Mouse (Mus musculus) adrenal gland, postnatal 10 days (tissue): ENCODE results near the gene Sash1. TPM values are rescaled to one million over a fixed set of nuclear protein-coding genes. Genes with fewer than 3 reads are reported as not detected.
"Not testable (repeated sequence)": the region's sequence is repeated elsewhere in the genome, so short reads cannot be mapped to it uniquely, and the experiment has no call there.

Experiments used
- DNase-seq: peaks from one replicate; pipeline ENCODE4 v3.0.0; 2021; ENCODE audit warnings: mixed read lengths
- total RNA-seq, 2 experiments: library from RNA; stranded (reverse); gene quantifications; 2 replicates each; pipeline ENCODE4 v1.2.3; 2021

The Sash1 gene
- total RNA-seq, 2 experiments from 2014 or later = 47.7 to 50.6 TPM

DNA sequence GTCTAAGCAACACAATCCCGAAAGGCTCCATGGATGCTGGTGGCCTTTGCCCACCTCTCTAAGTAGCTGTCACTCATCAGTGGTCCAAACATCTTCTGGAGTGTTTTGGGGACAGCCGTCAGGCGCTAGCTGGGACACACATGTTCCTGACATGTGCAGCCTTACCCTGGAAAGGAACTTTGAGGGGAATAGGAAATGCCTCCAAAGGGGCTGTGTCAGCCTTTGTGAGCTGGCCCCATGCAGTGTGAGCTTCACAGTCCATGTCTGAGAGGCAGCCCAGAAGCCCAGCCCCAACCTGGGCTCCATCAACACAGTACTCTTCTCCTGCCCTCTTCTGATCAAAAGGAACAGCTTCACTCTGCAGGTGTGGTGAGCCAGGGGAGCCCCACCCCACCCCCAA lies 132.5 kb downstream of the Sash1 start:
- DNase-seq = no peak

DNA sequence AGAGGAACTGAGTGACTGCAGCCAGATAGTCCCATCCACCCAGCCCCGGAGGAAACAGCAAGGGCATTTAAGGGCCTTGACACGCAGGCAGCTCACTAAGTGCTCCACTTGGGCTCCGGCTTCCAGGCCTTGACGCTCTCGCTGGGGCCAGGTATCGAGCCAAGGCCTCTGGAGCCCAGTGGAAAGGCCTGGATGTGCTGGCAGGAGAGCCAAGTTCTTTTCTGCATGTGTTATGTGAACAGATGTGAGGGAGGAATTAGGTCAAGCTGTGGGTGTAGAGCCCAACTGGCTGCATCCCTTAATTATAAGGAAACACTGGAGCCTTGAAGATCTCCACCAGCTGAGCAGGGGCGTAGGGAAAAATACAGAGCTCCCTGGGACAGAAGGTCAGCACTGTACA lies 133.4 kb downstream of the Sash1 start:
- peak; percentile 74 for DNase-seq

DNA sequence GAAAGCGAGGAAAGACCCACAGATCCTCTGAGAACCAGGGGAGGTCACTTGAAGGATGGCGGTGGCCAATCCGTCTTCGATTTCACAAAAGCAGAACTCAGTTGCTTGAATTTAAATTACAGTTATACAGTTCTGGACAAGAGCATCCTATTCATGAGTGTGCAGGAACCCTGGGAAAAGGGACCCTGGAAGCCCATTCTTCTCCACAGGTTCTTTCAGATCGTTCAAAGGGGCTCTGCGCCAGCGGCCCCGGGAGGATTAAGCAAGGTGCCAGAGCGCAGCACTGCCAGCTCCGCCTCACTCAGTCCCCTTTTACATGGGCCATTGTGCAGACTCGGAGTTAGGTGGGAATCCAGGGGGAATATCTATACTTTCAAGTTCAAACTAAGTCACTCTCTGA lies 136.3 kb downstream of the Sash1 start:
- no peak for DNase-seq

DNA sequence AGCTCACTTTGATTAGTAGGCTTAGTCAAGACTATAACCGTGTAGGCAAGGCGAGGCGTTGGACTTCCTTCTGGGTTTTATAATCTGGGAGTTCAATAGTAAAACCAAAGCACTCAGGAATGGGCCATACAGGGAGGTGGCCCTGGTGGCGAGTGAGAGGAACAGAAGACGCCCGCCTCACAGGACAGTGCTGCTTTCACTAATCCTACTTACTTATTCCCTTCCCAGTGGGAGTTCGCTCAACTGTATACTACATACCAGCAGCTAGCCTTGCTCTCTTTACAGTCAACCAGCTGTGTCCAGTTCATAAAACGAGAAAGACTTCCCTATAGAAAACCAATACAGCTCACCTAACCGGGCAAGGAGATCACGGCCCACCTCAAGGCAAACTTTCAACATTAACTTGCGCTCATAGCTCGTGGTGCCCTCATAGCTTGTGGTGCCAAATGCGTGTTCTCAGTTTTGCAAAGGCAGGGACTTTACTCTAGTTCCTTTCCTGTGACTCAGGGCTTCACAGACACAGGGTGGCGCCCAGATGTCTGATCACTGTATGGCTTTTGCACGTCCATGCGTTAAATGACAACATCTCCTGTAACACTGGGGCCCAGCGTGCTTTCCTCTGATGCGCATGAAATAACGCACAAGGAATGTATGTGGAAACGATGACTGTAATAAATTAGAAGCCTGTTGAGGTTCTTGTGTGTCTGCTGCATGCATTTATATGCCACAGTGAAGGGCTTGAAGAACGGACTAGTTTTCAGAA lies 138.2 kb downstream of the Sash1 start:
- DNase-seq = no peak

DNA sequence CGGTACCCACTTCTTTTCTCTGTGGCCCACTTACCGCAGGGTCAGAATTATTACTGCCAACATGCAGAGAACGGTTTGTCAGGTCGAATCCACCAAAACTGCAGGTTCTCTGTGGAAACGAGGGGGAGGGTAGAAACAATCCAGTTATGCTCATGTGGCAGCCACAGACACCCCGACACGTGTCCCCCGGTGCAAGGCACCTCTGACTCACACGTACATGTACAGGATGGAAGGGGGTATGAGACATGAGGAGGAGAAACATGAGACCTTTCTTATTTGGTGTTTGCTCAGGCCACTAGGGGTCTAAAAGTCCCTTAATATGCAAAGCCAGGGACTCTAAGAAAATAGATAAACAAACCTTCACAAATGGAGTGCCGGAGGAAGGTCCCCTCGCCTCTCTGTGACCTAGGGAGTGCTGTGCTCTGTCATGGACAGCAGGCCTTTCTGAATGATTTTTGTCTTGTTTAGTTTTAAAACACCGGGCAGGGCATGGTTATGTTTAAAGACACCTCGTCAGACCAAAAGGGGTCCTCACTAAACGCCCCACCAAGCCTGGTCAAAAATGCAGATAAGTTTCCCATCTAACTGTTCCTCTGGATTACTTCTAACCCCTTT lies 139.7 kb downstream of the Sash1 start:
- no peak for DNase-seq

DNA sequence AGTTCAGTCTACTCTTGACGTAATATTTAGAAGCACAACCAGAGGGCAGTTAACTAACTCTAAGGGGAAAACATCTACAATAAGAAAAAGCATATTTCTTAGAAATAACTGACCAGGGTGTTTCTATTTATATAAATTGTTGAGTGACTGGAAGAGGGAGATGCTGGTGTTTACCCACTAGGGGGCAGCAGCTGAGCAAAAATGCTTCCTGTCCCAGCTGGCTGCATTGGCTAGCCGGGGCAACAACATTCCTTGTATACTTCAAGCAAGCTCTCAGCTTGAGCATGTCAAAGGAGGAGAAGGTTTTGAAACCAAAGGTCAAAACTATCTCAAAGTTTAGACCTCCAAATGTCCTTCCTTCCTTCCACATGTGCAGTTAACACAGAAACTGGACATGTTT lies 143.0 kb downstream of the Sash1 start:
- DNase-seq = peak; percentile 86

DNA sequence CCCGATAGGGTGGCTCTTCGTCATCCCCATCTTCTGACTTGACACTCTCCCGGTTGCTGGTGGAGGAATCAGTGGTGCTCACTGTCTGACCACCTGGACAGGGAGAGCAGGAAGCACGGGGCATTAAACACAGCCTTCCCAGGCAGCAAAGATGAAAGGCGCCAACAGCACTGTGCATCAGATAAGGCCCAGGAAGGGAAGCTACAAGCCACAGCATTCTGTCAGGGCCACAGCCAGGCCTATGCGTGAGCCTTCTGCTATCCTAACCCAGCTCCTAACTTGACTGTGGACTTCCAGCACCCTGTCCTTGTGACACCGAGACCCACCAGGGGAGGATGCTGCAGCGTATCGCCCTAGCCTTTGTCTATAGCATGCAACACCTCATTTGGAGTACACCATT lies 144.4 kb downstream of the Sash1 start:
- DNase-seq = no peak

DNA sequence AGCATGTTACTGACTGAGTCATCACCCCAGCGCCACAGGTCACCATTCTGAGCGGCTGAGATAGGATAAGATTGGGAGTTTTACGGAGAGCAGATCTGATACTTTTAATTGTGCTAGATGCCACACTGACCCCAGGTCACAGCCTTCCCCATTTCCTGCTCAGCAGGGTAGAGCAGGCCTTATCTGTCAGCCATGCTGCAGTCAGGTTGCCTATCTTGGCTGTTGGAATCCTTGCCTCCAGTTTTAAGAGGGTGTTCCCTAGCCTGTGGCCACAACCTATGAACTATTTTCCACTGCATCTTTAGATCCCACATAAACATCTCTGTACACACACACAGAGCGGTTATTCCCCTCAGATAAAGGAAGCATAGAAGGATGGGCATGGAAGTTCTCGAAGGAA lies 145.1 kb downstream of the Sash1 start:
- no peak for DNase-seq

DNA sequence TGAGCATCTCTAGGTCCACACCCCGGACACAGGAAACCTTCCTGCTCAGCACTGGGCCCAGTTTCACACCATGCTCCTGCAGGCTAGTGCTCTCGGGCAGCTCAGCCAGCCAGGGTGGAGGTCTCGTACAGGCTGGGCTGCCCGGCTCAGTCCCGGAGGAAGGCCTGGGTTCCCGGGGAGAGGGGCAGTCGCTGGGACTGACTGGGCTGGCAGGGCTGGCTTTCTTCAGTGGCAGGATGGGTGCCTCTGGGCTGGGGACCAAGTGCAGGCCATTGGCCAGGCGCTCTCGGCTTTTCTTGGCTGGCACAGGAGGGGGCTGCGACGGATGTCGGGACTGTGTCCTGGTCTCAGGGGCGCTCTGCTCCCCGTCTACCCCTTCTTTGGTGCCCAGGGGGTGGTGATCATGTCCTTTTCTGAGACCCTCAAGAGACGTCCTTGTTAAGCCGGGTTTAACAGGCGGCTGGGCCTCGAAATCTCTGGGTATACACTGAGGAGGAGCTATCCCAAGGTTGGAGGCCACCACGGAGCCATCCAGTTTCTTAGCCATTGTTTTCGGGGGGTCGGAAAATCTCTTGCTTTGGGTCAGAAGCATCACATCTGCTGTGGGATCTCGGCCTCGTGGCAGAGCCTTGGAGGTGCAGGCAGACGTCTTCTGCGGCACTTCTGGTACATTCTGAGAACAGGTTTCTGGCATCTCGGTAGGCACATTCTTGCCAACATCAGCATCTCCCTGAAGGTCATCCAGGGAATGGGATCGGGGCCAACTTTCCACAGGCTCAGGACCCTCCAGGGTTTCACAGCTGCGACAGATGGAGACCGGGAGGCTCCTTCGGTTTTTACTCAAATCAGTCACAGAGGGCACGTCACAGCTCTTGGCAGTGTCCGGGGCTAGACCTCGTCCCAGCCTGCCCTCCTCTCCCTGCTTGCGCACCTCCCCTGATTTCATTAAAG lies 156.2 kb downstream of the Sash1 start:
- DNase-seq = no peak

DNA sequence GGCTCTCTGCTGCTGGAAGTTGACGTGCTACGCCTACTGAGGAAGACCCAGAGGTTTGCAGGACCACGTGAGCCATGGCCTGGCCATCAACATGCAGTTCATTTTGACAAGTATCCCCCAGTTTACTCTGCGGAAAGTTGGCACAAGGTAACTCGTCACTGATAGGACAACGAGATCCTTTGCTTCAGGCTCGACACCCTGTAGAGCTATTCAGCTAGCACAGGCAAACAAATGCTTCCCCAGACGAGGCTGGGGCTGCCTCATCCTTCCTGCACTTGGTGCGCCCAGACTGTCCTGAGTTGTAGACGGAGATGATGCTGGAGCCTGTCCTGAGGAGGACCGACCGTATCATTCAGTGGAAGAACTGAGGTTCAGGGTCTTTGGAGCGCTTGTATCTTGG lies 166.5 kb downstream of the Sash1 start:
- DNase-seq = no peak

DNA sequence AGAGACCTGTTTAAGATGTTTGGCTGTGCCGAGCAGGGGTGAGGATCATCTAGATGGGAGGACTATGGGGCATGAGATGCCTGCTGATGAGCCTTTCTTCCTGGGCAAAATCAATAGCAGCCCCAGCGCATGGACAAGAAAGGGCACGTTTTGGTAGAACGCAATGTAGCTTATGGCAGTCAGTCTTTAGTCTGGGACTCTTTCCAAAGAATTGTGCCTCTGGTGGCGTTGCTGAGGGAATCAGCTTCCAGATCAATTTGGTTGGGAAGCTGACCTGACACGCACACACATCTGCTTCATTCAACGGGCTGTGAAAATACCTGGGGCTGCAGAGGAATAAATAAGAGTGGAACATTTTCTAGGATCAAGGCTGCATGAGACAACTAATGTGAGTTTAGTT lies 167.0 kb downstream of the Sash1 start:
- no peak for DNase-seq

DNA sequence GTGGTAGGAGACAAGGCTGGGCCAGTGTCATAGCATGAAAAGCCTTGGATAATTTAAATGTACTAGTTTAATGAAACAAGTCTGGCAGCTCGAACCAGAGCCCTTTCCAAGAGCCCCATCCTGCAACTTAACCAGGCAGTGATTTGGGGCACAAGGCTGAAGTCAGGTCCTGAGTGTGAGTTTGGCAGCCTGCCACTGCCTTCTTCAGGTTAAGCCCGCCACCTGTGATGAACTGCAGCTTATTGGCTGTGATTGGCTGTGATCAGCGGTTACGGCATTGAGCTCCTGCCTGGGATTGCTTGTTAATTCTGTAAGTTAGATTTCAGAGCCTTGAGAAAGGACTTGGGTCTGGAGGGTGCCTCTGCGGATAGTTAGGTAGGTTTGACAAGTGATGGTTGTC lies 168.7 kb downstream of the Sash1 start:
- DNase-seq = no peak

DNA sequence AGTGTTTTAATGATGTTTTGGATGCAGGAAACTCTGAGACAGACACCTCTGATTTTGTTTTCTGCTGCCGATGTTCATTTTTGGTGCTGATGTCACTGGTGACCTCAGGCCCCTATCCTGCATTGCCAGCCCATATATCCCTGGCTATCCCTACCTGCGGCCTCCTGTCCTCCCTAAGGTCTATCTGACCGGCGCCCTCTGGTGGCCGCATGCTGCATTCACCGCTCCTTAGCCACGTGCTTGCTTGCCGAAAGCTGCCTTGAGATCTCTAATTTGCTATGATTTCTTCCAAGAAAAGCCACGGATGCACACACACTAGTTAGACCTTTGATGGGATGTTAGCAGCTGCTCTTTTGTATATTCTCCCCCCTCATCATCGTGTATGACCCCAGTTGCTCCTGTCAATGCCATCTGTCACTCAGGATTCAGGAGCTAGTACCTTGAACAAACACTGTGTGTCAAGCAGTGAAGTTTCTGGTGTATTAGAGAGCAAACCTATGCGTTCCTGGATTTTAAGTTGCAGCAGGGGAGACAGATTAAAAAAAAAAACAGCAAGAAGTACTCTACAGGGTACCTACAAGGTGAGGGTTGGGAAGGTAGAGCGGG lies 170.1 kb downstream of the Sash1 start:
- peak; percentile 88 for DNase-seq

DNA sequence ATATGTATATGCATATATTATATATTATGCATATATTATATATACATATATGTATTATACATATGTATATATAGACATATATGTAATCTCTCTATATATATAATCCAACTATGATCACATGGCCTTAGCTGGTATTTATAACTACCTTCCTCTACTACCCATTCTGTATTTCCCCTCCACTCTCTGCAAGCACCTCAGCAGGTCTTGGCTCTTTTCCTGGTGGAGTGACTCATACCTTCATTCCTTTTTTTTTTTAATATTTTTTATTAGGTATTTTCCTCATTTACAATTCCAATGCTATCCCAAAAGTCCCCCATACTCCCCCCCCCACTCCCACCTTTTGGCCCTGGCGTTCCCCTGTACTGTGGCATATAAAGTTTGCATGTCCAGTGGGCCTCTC lies 189.2 kb downstream of the Sash1 start:
- DNase-seq = not testable (repeated sequence)

DNA sequence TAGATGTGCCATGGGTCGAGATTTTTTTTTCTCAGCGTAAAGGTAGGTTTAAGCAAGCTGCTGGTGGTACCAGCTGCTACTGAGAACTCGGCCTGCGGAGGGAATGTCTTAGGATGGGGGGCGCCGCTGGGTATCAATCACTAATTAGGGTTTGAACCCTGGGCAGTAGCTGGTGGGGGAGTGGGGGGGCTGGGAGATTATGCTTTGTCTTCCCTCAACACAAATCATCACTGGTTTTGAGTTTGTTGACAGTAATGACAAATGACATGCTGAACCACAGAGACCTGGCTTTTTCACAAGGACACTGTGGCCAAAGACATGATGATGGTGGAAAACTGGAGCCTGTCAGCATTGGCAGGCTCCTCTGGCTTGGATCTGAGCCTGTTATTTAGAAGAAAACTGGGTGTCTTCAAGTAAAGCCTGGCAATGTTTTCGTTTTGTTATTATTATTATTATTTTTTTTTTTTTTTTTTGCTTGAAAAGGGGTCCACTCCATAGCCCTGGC lies 191.8 kb downstream of the Sash1 start:
- DNase-seq = no peak

DNA sequence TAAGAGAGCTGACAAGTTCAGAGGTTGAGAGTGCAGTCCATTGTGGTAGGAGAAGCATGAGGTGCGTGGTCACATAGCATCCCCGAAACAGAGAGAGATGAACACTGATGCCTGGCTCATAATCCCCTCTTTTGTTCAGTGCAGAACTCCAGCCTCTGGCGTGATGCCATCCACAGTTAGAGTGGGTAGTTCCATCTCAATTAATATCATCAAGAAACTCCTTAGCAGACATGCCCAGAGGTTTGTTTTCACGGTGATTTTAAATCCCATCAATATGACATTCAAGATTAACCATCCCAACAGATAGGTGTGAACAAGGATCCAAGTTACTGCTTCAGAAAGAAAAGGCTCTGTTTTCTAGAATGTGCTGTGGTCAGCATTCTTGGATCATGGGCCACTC lies 192.3 kb downstream of the Sash1 start:
- DNase-seq = no peak

DNA sequence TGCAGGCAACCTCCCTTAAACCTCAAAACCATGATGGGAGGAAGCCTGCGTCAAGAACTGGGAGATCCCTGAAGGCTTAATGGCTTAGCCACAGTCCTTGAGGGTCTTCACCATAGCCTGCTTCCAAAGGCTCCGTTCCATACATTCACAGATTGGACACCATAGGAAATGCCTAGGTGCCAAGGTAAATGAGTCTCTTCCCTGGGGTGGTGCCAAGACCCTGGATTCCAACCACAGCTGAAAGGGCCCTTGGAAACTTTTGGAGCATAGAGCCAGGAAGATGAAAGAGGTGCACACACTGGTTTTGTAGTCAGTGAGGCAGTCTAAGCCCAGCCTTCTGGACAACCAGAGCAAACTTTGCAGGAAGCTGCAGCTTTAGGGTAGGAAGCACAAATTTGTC lies 193.3 kb downstream of the Sash1 start:
- no peak for DNase-seq

DNA sequence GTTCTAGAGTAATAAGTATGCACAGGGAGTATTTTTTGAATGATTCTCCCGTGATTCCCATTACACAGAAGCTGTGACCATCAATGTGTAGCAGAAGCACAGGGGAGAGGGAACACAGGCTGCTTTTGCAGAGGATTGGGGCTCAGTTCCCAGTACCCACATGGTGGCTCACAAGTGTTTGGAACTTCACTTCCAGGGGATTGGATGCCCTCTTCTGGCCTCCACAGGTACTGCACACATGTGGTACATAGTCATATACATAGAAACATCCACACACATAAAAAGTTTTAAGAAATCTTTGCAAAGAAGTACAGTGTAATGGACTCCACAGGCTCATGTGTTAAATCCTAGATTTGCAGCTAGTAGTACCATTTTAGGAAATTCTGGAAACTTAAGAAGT lies 199.7 kb downstream of the Sash1 start:
- DNase-seq = no peak

DNA sequence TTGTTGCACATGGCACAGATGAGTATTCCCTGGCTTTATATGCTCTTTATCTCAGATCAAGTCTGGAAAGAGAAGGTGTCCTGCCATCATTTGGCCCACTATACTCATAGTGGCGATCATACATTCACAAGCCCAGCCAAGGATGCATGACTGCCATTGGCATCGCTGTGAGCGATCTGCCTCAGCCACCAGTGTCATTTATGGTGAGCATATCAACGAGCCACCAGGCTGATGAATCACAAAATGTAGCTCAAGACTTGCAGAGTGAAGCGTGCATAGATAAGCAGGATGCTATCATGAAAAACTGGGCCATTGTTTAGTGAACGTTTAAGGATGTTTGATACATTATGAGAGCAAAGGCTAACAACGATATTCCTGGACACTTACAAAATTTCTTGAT lies 200.6 kb downstream of the Sash1 start:
- no peak for DNase-seq

DNA sequence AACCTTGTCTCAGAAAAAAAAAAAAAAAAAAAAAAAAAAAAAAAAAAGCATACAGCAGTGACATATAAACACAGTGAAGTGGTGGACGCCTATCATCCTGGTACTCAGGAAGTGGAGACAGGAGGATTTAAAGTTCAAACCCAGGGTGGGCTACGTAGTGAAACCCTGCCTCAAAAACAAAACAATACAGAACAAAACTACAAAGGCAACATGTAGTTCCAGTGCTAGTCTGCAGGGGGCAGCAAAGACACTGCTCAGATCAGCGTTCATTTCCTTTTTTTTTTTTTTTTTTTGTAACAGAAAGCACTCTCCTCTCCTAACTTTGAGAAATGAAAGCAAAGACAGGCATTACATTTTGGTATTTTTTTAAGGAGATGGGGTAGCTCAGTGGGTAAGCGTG lies 203.0 kb downstream of the Sash1 start:
- peak; percentile 70 for DNase-seq

DNA sequence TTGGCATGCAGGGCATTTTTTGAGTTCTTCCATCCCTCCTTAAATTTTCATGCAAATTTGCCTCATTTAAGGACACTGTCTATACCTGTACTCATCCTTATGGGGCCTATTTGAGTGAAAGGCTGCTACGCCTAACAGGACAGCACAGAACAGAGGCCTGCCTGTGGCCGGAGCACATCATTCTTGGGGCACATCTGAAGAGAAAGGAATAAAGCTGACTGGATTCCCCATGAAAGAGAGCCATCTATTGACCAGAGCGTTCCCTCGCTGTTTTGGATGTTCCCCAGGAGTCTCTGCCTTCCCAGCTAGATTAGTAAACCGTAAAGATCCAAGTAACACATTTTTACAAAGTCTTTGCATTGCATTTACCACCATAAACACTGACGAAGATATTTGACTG lies 203.5 kb downstream of the Sash1 start:
- DNase-seq = no peak

DNA sequence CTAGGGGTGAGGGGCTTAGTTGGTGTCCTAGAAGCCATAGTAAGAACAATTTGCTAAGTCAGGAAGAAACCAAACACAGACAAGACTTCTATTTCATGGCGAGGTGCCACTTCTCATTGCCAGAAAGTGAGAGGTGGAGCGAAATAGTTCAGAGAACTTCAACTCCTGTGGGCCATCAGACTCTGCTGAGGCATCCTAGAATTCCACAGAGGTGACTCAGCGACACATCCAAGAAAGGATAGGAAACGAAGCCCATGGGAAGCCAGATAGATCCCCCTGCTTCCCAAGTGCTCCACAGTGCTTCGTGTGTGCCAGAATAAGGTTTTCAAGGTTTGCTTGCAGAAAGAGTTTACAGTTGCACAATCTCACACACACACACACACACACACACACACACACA lies 209.1 kb downstream of the Sash1 start:
- no peak for DNase-seq
